Mouse (Mus musculus) embryonic fibroblast, embryonic 13.5 days (primary cell): ENCODE data around the gene Cdh12.

Source experiments
- CTCF ChIP-seq: IDR thresholded peaks from 2 replicates; pipeline ENCODE4 v1.5.1; 2011; ENCODE audit warnings: mild to moderate bottlenecking, control low read depth, low read length, moderate library complexity, borderline replicate concordance; ENCODE audit not compliant: insufficient read depth
- POLR2A ChIP-seq: IDR thresholded peaks from 2 replicates; pipeline ENCODE4 v1.6.1; 2011; ENCODE audit warnings: low read depth, mild to moderate bottlenecking, control low read depth, low read length, moderate library complexity

DNA sequence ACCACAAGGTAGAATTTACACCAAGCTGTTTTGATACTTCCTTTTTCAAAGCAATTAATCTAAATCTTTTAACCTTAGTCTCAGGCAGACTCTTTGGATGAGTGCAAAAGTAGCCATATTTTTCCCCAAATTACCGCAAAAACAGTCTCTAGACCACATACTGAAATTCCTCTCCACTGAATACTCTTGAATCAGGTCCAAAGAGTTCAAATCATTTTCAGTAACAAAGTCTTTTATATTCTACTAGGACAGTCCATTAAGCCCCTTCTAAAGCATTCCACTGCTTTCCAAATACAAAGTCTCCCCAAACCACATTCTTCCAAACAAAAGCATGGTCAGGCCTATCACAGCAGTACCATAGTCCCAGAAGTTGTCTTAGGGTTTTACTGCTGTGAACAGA lies 848.0 kb downstream of the Cdh12 start:
- TF ChIP-seq POLR2A (no peak), CTCF (no peak)
